Mouse (Mus musculus) brown adipose tissue, adult 24 weeks (tissue): Measurements from ENCODE around the gene Srl. TPM values are rescaled to one million over a fixed set of nuclear protein-coding genes. Genes with fewer than 3 reads are reported as not detected.
"Not testable (repeated sequence)": the region's sequence is repeated elsewhere in the genome, so short reads cannot be mapped to it uniquely, and the experiment has no call there.

Experiments used
- H3K27ac ChIP-seq: fragments of 200-500 bp; replicated peaks from 2 replicates; pipeline ENCODE4 v1.5.1; 2012; ENCODE audit warnings: low read depth, mild to moderate bottlenecking, low read length
- H3K4me1 ChIP-seq: fragments of 200-500 bp; 2 replicates; pipeline ENCODE4 v1.6.1; 2012; ENCODE audit warnings: low read length, mixed read lengths; ENCODE audit not compliant: control insufficient read depth, insufficient read depth, insufficient read length
- H3K4me3 ChIP-seq: fragments of 200-500 bp; 2 replicates; pipeline ENCODE4 v1.5.1; 2012; ENCODE audit warnings: low read depth, mild to moderate bottlenecking, low read length, moderate library complexity; ENCODE audit not compliant: insufficient read depth
- polyA plus RNA-seq: library from polyadenylated mRNA; stranded (reverse); fragments of >200 nt; gene quantifications from 2 replicates; pipeline ENCODE4 v1.2.4, GENCODE M21; 2012; ENCODE audit not compliant: missing spikeins, insufficient read depth, insufficient read length

The Srl gene
- polyA plus RNA-seq, 1 experiment, result 26.8 TPM

DNA sequence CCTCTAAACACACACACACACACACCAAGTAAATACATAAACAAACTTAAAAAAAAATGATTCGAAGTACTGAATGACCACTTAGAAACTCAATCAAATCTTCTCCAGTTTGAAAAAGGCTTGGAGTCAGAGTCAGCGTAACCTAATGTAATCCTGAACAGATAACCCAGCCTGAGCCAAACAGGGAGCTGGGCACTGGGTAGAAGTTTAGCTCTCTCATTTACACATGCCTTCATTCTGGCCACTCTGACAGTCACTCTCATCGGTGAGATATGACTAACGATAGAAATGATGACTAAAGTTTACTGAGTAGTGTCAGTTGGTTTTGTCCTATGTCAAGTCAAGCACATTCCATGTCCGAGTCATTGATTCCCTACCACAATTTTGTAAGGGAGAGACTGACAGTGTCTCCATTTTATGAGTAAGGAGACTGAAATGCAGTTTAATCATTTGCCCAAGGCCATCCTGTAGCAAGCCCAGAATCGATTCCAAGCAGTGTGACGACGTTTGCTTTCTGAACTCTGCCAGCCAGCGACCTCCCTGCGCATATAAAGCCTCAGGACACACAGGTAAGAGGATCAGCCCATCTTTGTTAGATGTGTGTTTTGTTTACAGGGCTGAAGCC lies 63.9 kb downstream of the Srl start:
- no peak overlapping the region for H3K27ac ChIP-seq
- H3K4me3 ChIP-seq, result no peak overlapping the region
- H3K4me1 ChIP-seq, result peaks cover 7% of the 10 kb centered on the region

DNA sequence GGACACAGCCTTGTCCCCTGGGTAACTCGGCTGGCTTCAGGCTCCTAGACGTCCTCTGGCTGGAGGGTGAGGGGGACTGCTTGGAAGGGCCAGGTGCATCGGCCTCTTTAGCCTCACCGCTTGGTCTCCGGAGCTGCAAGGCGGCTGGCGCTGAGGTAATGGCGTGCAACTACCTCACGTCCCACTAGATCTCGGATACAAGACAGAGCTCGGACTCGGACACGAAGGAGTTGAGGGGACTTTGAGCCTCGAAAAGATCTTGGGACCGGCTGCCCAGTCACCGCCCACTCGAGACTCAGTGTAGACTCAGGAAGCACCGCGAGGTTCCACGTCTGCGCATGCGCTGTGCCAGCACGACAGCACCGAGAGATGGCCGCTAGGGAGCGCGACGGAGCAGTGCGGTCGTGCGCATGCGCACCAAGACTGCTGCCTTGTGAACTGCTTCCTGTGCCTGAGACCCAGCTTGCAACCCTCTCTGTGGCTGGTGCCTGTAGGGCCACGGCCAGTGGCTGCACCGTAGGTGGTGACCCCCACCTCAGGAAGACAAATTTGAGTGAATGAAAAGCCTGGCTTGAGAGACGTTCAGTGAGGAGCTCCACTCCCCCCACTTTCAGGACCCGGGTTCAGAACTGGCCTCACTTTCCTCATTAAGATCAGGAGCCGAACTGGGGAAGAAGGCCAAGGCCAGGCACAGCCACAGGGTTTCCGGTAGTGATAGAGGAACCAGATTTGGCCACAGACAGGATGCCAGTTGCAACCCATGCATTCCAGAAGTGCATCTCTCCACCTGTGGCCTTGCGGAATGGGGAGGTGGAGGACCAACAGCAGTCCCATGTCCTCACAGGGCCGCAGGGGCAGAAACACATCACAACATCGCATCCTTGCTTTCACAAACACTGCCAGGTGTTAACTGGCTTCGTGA lies 66.5 kb downstream of the Srl start:
- H3K4me3 ChIP-seq, result peak overlapping the region; percentile 71
- H3K27ac ChIP-seq, result peak overlapping the region; percentile 79
- peaks cover 7% of the 10 kb centered on the region for H3K4me1 ChIP-seq

DNA sequence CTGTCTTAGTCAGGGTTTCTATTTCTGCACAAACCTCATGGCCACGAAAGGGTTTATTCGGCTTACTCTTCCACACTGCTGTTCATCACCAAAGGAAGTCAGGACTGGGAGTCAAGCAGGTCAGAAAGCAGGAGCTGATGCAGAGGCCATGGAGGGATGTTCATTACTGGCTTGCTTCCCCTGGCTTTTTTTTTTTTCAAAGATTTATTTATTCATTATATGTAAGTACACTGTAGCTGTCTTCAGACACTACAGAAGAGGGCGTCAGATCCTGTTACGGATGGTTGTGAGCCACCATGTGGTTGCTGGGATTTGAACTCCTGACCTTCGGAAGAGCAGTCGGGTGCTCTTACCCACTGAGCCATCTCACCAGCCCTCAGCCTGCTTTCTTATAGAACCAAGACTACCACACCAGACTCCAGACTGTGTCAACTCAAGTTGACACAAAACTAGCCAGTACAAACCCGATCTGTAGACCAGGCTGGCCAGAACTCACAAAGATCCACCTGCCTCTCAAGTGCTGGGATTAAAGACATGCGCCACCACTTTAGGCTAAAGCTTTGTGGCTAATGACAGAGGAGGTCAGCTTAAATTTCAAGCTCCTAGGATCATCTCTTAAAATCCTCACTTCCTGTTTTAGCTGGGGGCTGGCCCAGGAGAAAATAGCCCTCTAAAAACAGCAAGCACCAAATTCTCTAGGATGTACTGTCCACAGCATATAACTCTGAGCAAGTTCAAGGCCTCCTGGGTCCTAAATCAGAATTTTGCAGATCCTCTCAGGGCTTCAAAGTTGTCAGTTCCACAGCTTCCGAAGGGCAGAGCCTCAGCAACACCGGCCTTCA lies 67.4 kb downstream of the Srl start:
- peak overlapping the region; percentile 71 for H3K4me3 ChIP-seq
- peak overlapping the region; percentile 79 for H3K27ac ChIP-seq
- not testable (repeated sequence) for H3K4me1 ChIP-seq

DNA sequence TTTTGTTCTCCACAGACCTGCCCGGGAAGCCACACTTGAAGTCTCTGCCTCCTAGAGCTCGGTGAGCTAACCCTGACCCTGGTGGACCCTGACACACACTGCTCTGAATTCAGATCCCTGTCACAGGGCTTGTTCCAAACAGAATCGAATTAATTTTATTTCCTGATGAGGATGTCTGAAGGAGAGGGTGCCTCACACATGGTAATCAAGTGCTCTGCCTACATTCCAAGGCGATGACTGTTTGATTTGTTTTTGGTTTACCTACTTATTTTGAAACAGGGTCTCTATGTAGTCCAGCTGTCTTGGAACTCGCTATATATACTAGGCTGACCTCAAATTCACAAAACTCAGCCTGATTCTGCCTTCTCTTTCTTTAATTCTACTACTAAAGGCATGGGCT lies 68.4 kb downstream of the Srl start:
- Histone ChIP-seq H3K4me3 (peak overlapping the region; percentile 29; the same call in 1 of the 2 replicates), H3K4me1 (peaks cover 7% of the 10 kb centered on the region), H3K27ac (peak overlapping the region; percentile 74)

DNA sequence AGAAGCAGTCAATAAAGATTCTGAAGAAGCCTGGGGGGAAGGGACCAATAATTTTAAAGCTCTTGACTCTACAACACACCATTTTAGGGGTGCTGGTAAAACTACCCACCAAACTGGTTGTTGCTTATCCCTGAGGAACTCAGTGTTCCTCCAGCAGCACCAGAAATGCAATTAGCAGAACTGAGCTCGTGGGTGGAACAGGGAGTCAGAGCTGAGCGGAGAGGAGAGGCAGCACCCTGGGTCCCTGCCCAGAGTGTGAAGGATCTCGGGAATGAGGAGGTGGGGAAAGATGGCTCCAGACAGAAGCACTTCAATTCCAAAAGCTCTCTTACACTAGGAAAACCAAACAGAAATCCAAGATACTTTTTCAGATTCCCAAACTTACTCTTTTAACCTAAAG lies 68.9 kb downstream of the Srl start:
- Histone ChIP-seq H3K4me3 (peak overlapping the region; percentile 29; the same call in 1 of the 2 replicates), H3K27ac (peak overlapping the region; percentile 74)

DNA sequence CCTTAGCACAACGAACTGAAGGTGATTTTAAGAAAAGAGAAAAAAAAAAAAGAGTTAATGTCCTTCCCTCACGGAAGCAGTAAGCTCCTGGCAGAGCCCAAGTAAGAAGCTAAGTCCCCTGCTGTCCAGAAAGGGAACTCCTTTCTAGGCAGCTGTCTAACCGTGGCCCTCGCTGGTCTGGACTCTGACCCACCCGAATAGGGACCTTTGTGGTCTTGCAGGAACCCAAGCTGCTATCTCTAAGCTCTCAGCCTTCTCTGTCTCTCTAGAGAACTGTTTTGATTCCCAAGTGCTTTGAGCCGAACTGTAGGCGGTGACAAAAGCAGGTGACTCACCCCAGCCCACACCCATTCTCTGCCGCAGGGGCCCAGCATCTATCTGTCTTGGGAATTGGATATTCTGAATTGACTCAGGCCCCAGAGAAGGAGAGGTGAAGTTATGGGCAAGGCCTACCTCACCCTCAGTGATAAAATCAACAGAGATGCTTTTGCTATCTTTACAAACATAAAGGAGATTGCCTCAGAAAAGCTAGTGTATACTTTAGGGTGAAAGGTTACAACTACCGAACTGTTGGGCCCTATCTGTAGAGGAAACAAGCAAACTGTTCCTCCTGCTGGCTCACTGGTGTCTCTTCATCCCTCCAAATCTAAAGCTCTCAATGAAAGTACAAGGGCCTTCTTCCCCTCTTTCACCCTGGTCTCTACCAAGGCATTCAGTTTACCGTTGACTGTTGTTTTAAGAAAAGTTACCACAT lies 71.8 kb downstream of the Srl start:
- Histone ChIP-seq H3K4me1 (peaks cover 7% of the 10 kb centered on the region), H3K27ac (no peak overlapping the region), H3K4me3 (no peak overlapping the region)

More for the DNA sequence above, 68.9 kb downstream of the Srl start:
- H3K4me1 ChIP-seq, result peaks cover 7% of the 10 kb centered on the region

DNA sequence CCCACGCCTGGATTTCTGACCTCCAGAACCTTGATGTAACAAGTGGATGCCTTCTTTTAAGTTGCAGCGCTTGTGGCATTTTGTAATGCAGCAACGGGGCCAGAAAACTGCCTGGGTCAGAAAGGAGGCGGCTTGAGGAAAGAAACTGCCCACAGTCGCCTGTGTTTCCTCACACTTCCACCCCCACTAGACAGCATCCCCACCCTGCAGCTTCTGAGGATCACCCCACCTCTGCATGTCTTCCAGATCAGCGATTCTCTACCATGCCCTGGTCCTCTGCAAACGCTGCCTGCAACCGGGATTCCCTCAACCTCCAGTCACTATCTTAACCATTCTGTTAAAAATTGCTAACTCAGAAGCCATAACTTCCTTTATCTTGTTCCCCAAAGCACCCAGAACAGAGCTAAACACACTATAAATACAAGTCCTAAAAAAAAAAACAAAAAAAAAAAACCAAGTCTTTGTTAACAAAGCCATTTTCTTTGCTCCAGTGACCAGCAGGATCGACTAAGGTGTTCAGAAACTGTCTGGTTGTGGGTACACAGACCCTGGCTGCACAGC lies 77.0 kb downstream of the Srl start:
- Histone ChIP-seq H3K27ac (no peak overlapping the region), H3K4me3 (no peak overlapping the region), H3K4me1 (no peaks in the 10 kb centered on the region)

DNA sequence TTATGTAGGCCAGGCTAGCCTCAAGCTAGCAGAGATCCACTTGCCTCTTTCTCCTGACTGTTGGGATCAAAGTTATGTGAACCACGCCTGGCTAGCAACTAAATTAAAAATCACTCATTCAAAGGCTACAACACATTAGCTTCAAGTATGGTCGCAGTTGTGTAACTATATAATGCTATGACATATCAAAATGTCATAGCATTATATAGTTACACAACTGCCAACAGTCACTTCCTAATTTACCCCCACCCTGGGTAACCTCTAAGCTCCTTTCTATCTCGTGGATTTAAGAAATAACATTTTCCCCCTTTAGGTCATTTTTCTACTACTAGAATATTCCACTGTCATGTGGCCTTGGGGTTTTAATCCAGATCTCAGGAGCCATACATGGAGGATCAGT lies 83.7 kb downstream of the Srl start:
- H3K27ac ChIP-seq, result no peak overlapping the region
- H3K4me1 ChIP-seq, result no peaks in the 10 kb centered on the region
- H3K4me3 ChIP-seq, result no peak overlapping the region

DNA sequence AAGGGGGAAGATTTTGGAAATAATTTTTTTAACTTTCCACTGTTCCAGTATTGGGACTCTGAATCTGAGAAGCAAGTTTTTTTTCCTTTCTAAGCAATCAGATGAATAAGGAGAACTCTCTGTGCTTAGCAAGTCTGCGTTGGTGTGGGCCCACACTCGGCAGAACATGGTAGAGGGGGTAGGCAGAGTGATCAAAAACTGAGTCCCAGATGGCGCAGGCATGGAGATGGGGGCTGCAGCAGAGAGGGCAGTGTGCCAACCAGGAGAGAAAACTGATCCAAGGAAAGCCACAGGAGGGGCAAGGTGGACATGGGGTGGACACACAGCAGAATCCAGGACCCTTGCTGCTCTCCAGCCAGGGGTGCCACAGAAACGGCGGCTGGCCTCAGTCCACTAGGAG lies 85.2 kb downstream of the Srl start:
- H3K27ac ChIP-seq, result no peak overlapping the region
- no peak overlapping the region for H3K4me3 ChIP-seq
- H3K4me1 ChIP-seq, result no peaks in the 10 kb centered on the region

DNA sequence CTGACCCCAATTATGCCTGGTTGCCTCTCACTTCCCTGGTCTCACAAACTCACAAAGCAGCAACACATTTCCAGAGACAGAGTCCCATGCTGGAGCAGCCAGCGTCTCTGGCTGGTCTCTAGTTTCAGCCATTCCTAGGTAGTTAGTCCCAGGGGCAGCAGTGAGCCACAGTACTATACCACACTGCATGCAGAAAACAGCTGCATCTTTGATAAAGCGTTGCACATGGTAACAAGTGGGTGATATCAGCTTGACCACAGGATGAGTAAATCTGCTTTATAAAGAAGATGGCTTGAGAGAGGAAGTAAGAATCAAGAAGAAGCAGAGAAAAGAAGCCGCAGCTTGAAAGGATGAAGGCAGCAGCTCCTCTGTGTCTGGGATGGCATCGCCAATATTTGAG lies 85.9 kb downstream of the Srl start:
- H3K27ac ChIP-seq, result no peak overlapping the region

DNA sequence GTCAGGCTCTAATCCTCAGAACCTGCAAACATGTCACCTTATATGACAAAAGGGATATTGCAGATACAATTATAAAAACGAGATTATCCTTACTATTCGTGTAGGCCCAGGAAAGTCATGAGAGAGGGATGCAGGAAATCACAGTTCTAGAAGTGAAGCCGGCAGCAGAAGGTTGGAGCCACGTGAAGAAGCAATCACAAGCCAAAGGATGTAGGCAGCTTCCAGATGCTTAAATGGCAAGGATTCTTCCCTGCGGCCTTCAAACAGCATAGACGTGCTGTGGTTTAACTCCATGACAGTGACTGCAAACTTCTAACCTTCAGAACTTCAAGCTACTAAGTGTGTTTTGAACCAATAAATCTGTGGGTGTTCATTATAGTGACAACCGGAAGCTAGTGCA lies 87.1 kb downstream of the Srl start:
- Histone ChIP-seq H3K4me1 (no peaks in the 10 kb centered on the region), H3K27ac (no peak overlapping the region), H3K4me3 (no peak overlapping the region)

More for the DNA sequence above, 85.9 kb downstream of the Srl start:
- H3K4me3 ChIP-seq, result no peak overlapping the region
- H3K4me1 ChIP-seq, result no peaks in the 10 kb centered on the region

DNA sequence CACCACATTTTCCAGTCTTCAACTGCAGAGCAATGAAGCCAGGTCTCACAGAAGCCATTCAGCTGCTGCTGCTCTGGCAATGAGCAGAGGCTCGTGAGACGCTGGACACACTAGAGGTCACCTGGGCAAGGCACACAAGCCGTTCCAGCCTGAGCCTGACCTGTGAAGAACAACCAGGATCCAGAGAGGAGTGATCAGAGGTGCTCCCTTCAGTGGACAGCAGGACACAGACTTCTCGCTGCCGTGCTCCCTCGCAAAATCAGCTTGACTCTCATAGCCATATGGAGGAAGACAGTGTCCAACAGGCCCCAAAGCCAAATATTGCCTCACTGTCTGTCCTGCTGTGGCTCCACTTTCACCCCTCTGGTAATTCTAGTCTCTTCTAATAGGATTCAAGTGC lies 92.2 kb downstream of the Srl start:
- no peaks in the 10 kb centered on the region for H3K4me1 ChIP-seq
- H3K4me3 ChIP-seq, result no peak overlapping the region
- no peak overlapping the region for H3K27ac ChIP-seq

DNA sequence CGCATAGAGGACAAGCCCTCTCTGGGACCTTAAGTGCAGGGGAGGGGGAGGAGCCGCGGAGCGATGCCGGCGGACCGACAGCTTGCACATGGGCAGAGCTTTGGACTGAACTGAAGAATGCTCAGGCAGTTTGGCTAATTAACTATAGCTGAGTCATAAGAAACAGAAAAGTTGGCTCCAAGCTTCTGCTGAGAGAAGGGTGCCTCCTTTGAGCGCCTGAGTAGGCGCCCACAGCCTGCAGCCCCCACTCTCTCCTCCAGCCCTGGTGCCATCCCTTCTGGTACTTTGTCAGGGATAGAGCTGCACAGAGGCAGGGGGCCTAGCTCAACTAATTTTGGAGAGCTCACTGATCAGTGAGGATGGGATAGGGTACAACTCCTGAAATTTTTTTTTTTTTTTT lies 93.4 kb downstream of the Srl start:
- no peak overlapping the region for H3K27ac ChIP-seq
- no peaks in the 10 kb centered on the region for H3K4me1 ChIP-seq
- no peak overlapping the region for H3K4me3 ChIP-seq

DNA sequence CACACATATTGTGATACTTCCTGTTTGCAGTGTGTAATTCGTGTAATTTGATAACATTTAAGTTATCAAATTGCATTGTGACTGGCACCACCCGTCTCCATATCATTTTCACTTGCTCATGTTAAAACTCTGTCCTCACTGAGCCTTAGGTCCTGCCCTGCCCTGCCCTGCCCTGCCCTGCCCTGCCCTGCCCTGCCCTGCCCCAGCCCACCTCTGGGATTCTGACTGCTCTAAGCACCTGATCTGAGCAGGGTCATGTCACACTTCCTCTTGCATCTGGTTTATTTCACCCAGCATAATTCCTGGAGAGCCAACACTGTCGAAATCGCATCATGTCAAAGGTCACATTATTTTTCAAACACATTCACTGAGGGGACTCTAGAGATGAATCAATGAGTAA lies 95.2 kb downstream of the Srl start:
- Histone ChIP-seq H3K27ac (no peak overlapping the region), H3K4me1 (no peaks in the 10 kb centered on the region), H3K4me3 (no peak overlapping the region)
